ENCODE assay signal across 8 mouse cellular contexts in the genomic region with DNA sequence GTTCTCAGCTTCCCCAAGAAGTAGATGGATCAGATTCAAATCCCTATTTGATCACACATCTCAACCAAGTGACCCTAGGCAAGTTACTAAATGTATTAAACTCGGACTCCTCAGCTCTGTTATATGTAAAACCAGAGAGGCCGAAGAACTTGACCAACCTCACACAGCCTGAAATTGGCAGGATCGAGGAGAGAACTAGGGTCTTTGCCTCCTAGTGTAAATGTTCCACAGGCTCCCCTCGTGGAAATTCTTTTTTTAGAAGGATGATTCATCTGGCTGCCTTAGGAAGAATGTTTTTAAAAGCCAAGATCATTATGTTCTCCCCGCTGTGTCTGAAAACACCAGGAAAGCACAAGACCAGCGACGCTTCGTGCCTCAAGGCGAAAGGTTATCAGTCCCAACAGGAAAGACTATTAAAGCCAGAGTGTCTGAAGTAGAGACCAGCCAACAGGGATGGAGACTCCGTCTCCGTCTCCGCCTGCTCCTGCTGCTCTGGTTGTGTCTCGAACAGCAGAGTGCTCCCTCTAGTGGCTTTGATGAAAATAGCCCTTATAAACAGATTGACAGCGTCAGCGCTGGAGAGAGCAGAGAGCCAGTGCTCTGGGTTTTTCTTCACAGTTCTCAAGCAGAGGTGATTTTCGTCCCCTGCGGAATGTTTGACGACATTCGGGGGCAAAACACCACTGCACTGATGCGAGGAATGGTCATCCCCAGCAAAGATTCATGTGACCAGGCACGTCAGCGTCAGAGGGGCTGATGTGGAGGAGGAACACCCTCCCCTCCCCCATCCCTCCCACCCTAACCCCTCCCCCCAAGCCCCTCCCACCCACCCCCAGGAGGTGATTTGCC. TPM values are rescaled to one million over a fixed set of nuclear protein-coding genes. Genes with fewer than 3 reads are reported as not detected.
DNase-seq lines count a peak whose midpoint lies in the region; ATAC-seq and TF ChIP-seq lines count a peak whose summit lies in the region.

No protein-coding gene starts in this region.

- peak; percentile 91 for ATAC-seq in embryonic facial prominence, embryonic 15.5 days (ENCODE audit: insufficient number of reproducible peaks, low FRiP score, low TSS enrichment, low read depth)
- ATAC-seq in limb, embryonic 13.5 days (ENCODE audit: low FRiP score, low read depth) = peak; percentile 91
- ATAC-seq in midbrain, embryonic 15.5 days (replicated peaks) = peak; percentile 97

- peak overlapping the region; percentile 29 for H3K4me3 ChIP-seq in bone marrow, adult 2 months (replicated peaks; ENCODE audit: control insufficient read depth, low read depth, low read length)
- H3K4me3 ChIP-seq in embryonic facial prominence, embryonic 15.5 days (replicated peaks) = peak overlapping the region; percentile 39
- H3K4me3 ChIP-seq in limb, embryonic 13.5 days = peak overlapping the region; percentile 37
- H3K4me3 ChIP-seq in midbrain, embryonic 15.5 days = peak overlapping the region; percentile 36

- 11% methylated on average over 22 of the region's 22 CpGs for WGBS in bone marrow, adult 2 months
- whole genome bisulfite sequencing in embryonic facial prominence, embryonic 15.5 days = 9% methylated on average over 22 of the region's 22 CpGs
- WGBS in limb, embryonic 13.5 days = 10% methylated on average over 22 of the region's 22 CpGs
- WGBS in midbrain, embryonic 15.5 days = 13% methylated on average over 22 of the region's 22 CpGs

- no peak overlapping the region for H3K9ac ChIP-seq in embryonic facial prominence, embryonic 15.5 days
- H3K9ac ChIP-seq in limb, embryonic 13.5 days = peak overlapping the region; percentile 57
- H3K9ac ChIP-seq in midbrain, embryonic 15.5 days = peak overlapping the region; percentile 32; the same call in 1 of the 2 replicates

- H3K27ac ChIP-seq in bone marrow, adult 2 months (ENCODE audit: control insufficient read depth, insufficient read depth, low read depth, low read length, poor library complexity) = no peak overlapping the region
- peak overlapping the region; percentile 65; the same call in 1 of the 2 replicates for H3K27ac ChIP-seq in embryonic facial prominence, embryonic 15.5 days (replicated peaks)
- H3K27ac ChIP-seq in limb, embryonic 13.5 days = no peak overlapping the region
- peak overlapping the region; percentile 76 for H3K27ac ChIP-seq in midbrain, embryonic 15.5 days

- H3K9me3 ChIP-seq in embryonic facial prominence, embryonic 15.5 days (replicated peaks) = no peaks in the 10 kb centered on the region
- H3K9me3 ChIP-seq in limb, embryonic 13.5 days = no peaks in the 10 kb centered on the region
- H3K9me3 ChIP-seq in midbrain, embryonic 15.5 days = no peaks in the 10 kb centered on the region

- H3K4me1 ChIP-seq in bone marrow, adult 2 months (ENCODE audit: control insufficient read depth, insufficient read depth, low read length) = no peaks in the 10 kb centered on the region; the same call in 1 of the 2 replicates
- peaks cover 5% of the 10 kb centered on the region; the same call in 1 of the 2 replicates for H3K4me1 ChIP-seq in embryonic facial prominence, embryonic 15.5 days
- H3K4me1 ChIP-seq in limb, embryonic 13.5 days = no peaks in the 10 kb centered on the region
- H3K4me1 ChIP-seq in midbrain, embryonic 15.5 days = no peaks in the 10 kb centered on the region

- H3K36me3 ChIP-seq in embryonic facial prominence, embryonic 15.5 days = no peaks in the 10 kb centered on the region
- H3K36me3 ChIP-seq in limb, embryonic 13.5 days = no peaks in the 10 kb centered on the region
- no peaks in the 10 kb centered on the region for H3K36me3 ChIP-seq in midbrain, embryonic 15.5 days (replicated peaks)

- H3K27me3 ChIP-seq in embryonic facial prominence, embryonic 15.5 days = no peaks in the 10 kb centered on the region
- H3K27me3 ChIP-seq in limb, embryonic 13.5 days = no peaks in the 10 kb centered on the region
- no peaks in the 10 kb centered on the region for H3K27me3 ChIP-seq in midbrain, embryonic 15.5 days (replicated peaks)

- H3K4me2 ChIP-seq in embryonic facial prominence, embryonic 15.5 days (replicated peaks) = peak overlapping the region; percentile 53
- peak overlapping the region; percentile 59 for H3K4me2 ChIP-seq in limb, embryonic 13.5 days (replicated peaks)
- H3K4me2 ChIP-seq in midbrain, embryonic 15.5 days = peak overlapping the region; percentile 49

- DNase-seq in B cell, adult 2 months = peak; percentile 70 to 73
- DNase-seq in heart, adult 9 months (ENCODE audit: low spot score in 2 of 2) = peak; percentile 90 to 92
- peak; percentile 92 for DNase-seq in kidney, adult 9 months
- DNase-seq in spleen, postnatal 10 days (ENCODE audit: low spot score in 2 of 2) = peak; percentile 26 to 48

- no peak for TF ChIP-seq POLR2A in bone marrow, adult 2 months (IDR thresholded peaks at IDR 0.05; ENCODE audit: borderline replicate concordance, control insufficient read depth, low read depth, low read length)

- peak; percentile 85 for TF ChIP-seq CTCF in bone marrow, adult 2 months (IDR thresholded peaks at IDR 0.05; ENCODE audit: control insufficient read depth, insufficient read depth, low read length)

RNA-seq across cellular contexts. Expression of a gene that starts 6.3 kb away (rescaled TPM):
- polyA plus RNA-seq in bone marrow, adult 2 months (2011; ENCODE audit: insufficient read depth, insufficient read length, low replicate concordance, missing spikeins) = 5.6 and 14.8 TPM in 2 replicates
- polyA plus RNA-seq in embryonic facial prominence, embryonic 15.5 days (2015; fragmentation: Nextera tagmentation; extraction: Ambion mirVana) = 21.2 and 22.1 TPM in 2 replicates
- 14.1 and 14.4 TPM in 2 replicates for polyA plus RNA-seq in limb, embryonic 13.5 days (2015; fragmentation: Nextera tagmentation; extraction: Ambion mirVana)
- 57.2 and 59.2 TPM in 2 replicates for polyA plus RNA-seq in midbrain, embryonic 15.5 days (2015; fragmentation: Nextera tagmentation; extraction: Ambion mirVana)

Comparison
In these comparisons a context has a peak if more than half of its experiments do, and no peak if none do; other contexts are left out.
1. DNase-seq: peak in every context shown above with its lines; median percentile 92 in kidney, adult 9 months; 91 in heart, adult 9 months; 72 in B cell, adult 2 months; 37 in spleen, postnatal 10 days.
2. H3K27ac ChIP-seq: peak in embryonic facial prominence, embryonic 15.5 days (single experiment) and midbrain, embryonic 15.5 days (single experiment); none in bone marrow, adult 2 months (single experiment) and limb, embryonic 13.5 days (single experiment).
3. Peak in every context shown above with its lines, with median percentiles within 50 percentile points of each other: H3K4me3 ChIP-seq, ATAC-seq and H3K4me2 ChIP-seq.